Mouse (Mus musculus): Measurements from ENCODE around the gene Lilra5.
"Not testable (repeated sequence)": the region's sequence is repeated elsewhere in the genome, so short reads cannot be mapped to it uniquely, and the experiment has no call there.

Lilra5 gene

DNA sequence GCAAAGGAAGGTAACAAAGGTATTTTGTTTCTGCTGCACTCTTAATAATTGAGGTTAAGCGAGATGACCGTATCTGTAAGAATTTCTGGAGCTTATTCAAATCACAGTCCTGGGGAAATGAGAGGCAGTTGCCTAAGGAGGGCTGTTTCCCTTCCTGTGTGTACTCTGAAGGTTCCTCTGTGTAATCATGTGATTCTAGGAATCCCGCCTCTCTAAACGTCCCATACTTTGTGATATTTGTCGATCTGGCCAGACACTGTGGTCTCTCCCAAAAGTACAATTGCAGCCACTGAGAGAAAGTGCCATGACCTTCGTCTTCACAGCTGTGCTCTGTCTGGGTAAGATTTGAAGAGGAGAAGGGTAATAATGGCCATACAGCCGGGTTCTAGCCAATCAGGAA lies at the start of gene Lilra5:
Gene Lilra5, plus strand, starts transcription at position 301 of the 400 bp plus-strand sequence.
- no peak for DNase-seq

GRCm38 (mm10) chr7:4207126-4207525 lies 30.4 kb upstream of the Lilra5 start:
- no peak for DNase-seq

DNA sequence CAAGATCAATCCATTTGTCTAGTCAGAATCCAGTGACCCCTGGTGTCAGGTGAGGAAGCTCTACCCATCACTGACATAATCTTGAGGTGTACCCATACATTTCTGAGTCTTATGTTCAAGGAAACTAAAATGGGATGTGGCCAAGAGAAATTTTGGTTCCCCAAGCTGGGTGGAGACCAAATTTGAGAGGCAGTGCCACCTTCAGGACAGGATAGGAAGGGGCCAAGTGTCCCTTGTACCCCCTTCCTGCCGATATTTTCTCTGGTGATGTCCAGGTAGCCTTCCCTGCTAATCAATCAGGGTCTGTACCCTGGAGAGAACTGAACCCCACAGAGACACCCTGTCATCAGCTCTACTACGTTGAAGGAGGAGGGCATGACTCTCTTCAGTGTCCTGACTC lies 28.9 kb upstream of the Lilra5 start:
- no peak for DNase-seq

GRCm38 (mm10) chr7:4213436-4213835 lies 24.1 kb upstream of the Lilra5 start:
- not testable (repeated sequence) for DNase-seq

- no peak for DNase-seq
Observed at GRCm38 (mm10) chr7:4215396-4215795, 22.2 kb upstream of the Lilra5 start.

DNA sequence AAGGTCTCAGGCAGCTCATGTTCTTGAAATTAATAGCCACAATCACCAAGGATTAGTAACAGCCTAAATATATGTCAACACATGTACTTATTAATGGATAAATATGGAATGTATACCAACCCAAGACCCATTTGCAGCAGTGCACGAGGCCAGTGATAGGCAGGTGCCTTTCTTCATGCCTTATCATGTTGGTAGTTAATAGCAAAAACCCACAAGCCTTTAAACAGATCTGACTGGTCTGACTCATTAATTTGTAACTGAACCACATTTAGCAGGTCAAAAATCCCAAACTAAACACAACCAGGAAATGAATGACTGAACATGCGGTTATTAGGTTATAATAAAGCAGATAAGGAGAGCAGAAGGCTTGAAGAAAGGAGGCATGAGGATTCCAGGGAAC lies 21.7 kb upstream of the Lilra5 start:
- no peak for DNase-seq

DNA sequence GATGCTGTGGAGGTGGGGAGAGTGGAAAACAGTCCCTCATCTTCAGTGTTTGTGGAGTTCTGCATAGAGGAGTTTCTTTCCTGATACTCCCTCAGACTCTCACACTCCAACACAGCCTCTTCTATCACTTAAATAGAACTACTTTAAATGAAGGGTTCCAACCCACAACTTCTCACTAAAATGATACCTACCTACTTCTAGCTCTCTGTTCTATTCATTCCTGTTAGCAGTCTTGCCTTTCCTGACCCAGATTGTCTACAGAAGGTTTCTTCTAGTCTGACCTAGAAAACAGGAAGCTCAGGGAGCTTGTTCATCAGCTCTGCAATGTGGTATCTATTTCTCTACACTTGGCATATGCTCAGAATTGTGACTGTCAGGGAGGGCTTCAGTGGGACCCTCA lies 2.0 kb upstream of the Lilra5 start:
- DNase-seq, result no peak

- no peak for DNase-seq
Observed at GRCm38 (mm10) chr7:4239038-4239721, 1.6 kb downstream of the Lilra5 start.

GRCm38 (mm10) chr7:4251211-4251610 lies 13.7 kb downstream of the Lilra5 start:
- DNase-seq, result not testable (repeated sequence)

GRCm38 (mm10) chr7:4256060-4256459 lies 18.5 kb downstream of the Lilra5 start:
- not testable (repeated sequence) for DNase-seq

GRCm38 (mm10) chr7:4260521-4260920 lies 23.0 kb downstream of the Lilra5 start:
- not testable (repeated sequence) for DNase-seq

GRCm38 (mm10) chr7:4272106-4272505 lies 34.6 kb downstream of the Lilra5 start:
- DNase-seq, result not testable (repeated sequence)

DNA sequence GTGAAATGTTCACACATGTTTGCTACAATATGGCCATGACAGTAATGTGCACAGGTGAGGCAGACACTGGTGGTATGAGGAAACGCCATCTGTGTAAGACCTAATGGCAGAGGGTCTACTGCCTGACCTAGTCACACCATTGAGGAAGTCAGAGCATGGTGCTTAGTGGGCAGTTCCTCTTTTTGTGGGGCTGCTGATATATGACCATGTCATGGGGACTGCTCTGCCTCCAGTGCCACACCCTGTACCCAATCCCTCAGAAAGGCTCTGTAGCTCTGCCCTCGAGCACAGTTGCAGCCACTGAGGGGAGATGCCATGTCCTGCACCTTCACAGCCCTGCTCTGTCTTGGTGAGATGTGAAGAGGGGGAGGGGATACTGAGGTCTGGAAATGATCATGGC lies 36.3 kb downstream of the Lilra5 start:
- not testable (repeated sequence) for DNase-seq

DNA sequence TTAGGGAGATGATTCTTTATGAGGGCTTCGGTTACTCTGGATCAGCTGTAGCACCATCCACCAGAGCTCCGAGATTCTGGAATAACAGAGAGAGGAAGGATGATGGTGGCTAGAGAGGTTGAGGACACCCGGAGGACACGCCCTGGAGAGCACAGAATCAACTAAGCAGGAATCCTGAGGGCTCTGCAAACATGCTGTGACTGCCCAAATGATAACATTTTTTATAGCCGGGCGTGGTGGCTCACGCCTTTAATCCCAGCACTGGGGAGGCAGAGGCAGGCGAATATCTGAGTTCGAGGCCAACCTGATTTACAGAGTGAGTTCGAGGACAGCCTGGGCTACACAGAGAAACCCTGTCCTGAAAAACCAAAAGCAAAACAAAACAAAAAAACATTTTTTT lies 37.9 kb downstream of the Lilra5 start:
- DNase-seq, result not testable (repeated sequence)

DNA sequence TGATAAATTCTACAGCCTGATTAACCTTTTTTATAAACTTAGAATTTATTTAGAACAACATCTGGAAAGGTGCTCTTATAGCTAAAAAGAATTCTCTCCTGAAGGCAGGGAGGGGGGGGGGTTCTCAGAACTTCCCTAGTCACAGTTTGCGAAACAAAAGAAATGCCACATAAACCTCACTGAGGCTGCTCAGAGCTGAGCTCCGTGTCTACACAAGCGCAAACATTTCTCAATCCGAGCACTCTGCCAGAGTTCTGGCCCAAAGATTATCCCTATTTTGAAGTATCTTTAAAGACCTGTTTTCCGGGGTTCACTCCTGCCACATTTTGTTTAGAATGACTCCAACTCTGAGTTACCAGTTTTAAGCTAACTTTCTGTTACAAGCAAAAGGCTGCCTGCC lies 55.1 kb downstream of the Lilra5 start:
- no peak for DNase-seq
